Mouse (Mus musculus) left cerebral cortex, adult 8-10 months (tissue): Measurements from ENCODE around the gene Per2. TPM values are rescaled to one million over a fixed set of nuclear protein-coding genes. Genes with fewer than 3 reads are reported as not detected.
"Not testable (repeated sequence)": the region's sequence is repeated elsewhere in the genome, so short reads cannot be mapped to it uniquely, and the experiment has no call there.

ENCODE experiments used
- DNase-seq, 2 experiments: peaks; one replicate each; pipeline ENCODE4 v3.0.0; 2022; ENCODE audit warnings: low spot score in 2 of 2
- total RNA-seq, 4 experiments: library from RNA; stranded (reverse); gene quantifications; 2 replicates each; pipeline ENCODE4 v1.2.4; 2022

Gene Per2
- 10 to 100 TPM; 18.4 to 36.8 (median 25.1) TPM for total RNA-seq

GRCm38 (mm10) chr1:91459059-91459809 is at the start of gene Per2:
Gene Per2, minus strand, starts transcription at chr1:91459324.
- peak; percentile 99 for DNase-seq

GRCm38 (mm10) chr1:91504615-91505014 is 45.5 kb upstream of the Per2 start:
- no peak for DNase-seq

GRCm38 (mm10) chr1:91498579-91498978 is 39.5 kb upstream of the Per2 start:
- DNase-seq = no peak

- no peak for DNase-seq
Observed at GRCm38 (mm10) chr1:91495321-91495720, 36.2 kb upstream of the Per2 start.

GRCm38 (mm10) chr1:91494457-91495140 is 35.5 kb upstream of the Per2 start, which contains the start of gene Traf3ip1:
Gene Traf3ip1, plus strand, starts transcription at chr1:91494647.
- peak; percentile 74 to 93 for DNase-seq

GRCm38 (mm10) chr1:91493938-91494337 is 34.8 kb upstream of the Per2 start:
- DNase-seq = no peak

- no peak for DNase-seq
Observed at GRCm38 (mm10) chr1:91492740-91493139, 33.6 kb upstream of the Per2 start.

- no peak for DNase-seq
Observed at GRCm38 (mm10) chr1:91490322-91490721, 31.2 kb upstream of the Per2 start.

GRCm38 (mm10) chr1:91486165-91486564 is 27.0 kb upstream of the Per2 start:
- DNase-seq = no peak

GRCm38 (mm10) chr1:91485422-91485821 is 26.3 kb upstream of the Per2 start:
- no peak for DNase-seq

- no peak for DNase-seq
Observed at GRCm38 (mm10) chr1:91484011-91484346, 24.9 kb upstream of the Per2 start.

- peak; percentile 33 to 64 for DNase-seq
Observed at GRCm38 (mm10) chr1:91483304-91484010, 24.3 kb upstream of the Per2 start.

GRCm38 (mm10) chr1:91482616-91483211 is 23.6 kb upstream of the Per2 start:
- DNase-seq = no peak

- DNase-seq = no peak
Observed at GRCm38 (mm10) chr1:91478958-91479357, 19.8 kb upstream of the Per2 start.

GRCm38 (mm10) chr1:91478145-91478544 is 19.0 kb upstream of the Per2 start:
- not testable (repeated sequence) for DNase-seq

- no peak for DNase-seq
Observed at GRCm38 (mm10) chr1:91469888-91470419, 10.8 kb upstream of the Per2 start.

GRCm38 (mm10) chr1:91466186-91466585 is 7.1 kb upstream of the Per2 start:
- no peak for DNase-seq

- DNase-seq = no peak
Observed at GRCm38 (mm10) chr1:91465244-91465643, 6.1 kb upstream of the Per2 start.

GRCm38 (mm10) chr1:91464436-91464835 is 5.3 kb upstream of the Per2 start:
- no peak for DNase-seq

- no peak for DNase-seq
Observed at GRCm38 (mm10) chr1:91463336-91463995, 4.3 kb upstream of the Per2 start.

GRCm38 (mm10) chr1:91460564-91460963 is 1.4 kb upstream of the Per2 start:
- no peak for DNase-seq
